Mouse (Mus musculus): ENCODE measurements around the gene Ptprd. TPM values are rescaled to one million over a fixed set of nuclear protein-coding genes. Genes with fewer than 3 reads are reported as not detected.

The Ptprd gene
- polyA plus RNA-seq, 1 experiment from 2014 or later, result 13.8 TPM

GRCm38 (mm10) chr4:75953349-75954060 is 2258.3 kb downstream of the Ptprd start:
- H3K9me3 ChIP-seq (ENCODE audit: control insufficient read depth), result no peaks in the 10 kb centered on the region
- WGBS, result 68% methylated on average over 6 of the region's 6 CpGs
- H3K4me3 ChIP-seq (ENCODE audit: low read depth, low read length), result no peak overlapping the region

GRCm38 (mm10) chr4:75950582-75950981 is 2261.2 kb downstream of the Ptprd start:
- ATAC-seq, result no peak
- no peak for TF ChIP-seq CTCF (IDR thresholded peaks at IDR 0.05; ENCODE audit: low read depth)
- no peak overlapping the region for H3K4me3 ChIP-seq (ENCODE audit: low read depth, low read length)
- H3K9ac ChIP-seq (ENCODE audit: low read depth, low read length), result no peak overlapping the region
- WGBS, result 94% methylated on average over 4 of the region's 4 CpGs
- no peak overlapping the region for H3K27ac ChIP-seq (ENCODE audit: low read depth, low read length)
- no peak overlapping the region for H3K4me2 ChIP-seq (replicated peaks; ENCODE audit: low read depth)
- no peaks in the 10 kb centered on the region for H3K27me3 ChIP-seq (replicated peaks; ENCODE audit: control insufficient read depth, insufficient read depth, low read length)
- no peaks in the 10 kb centered on the region for H3K9me3 ChIP-seq (ENCODE audit: control insufficient read depth)
- peaks cover 3% of the 10 kb centered on the region; the same call in 1 of the 2 replicates for H3K36me3 ChIP-seq (ENCODE audit: control insufficient read depth, insufficient read depth)
- H3K4me1 ChIP-seq (replicated peaks; ENCODE audit: control insufficient read depth, insufficient read depth, low read length), result no peaks in the 10 kb centered on the region

More at GRCm38 (mm10) chr4:75953349-75954060, 2258.3 kb downstream of the Ptprd start:
- no peak overlapping the region for H3K27ac ChIP-seq (ENCODE audit: low read depth, low read length)
- H3K4me2 ChIP-seq (replicated peaks; ENCODE audit: low read depth), result no peak overlapping the region
- peaks cover 3% of the 10 kb centered on the region; the same call in 1 of the 2 replicates for H3K36me3 ChIP-seq (ENCODE audit: control insufficient read depth, insufficient read depth)
- H3K4me1 ChIP-seq (replicated peaks; ENCODE audit: control insufficient read depth, insufficient read depth, low read length), result no peaks in the 10 kb centered on the region
- no peak overlapping the region for H3K9ac ChIP-seq (ENCODE audit: low read depth, low read length)
- ATAC-seq, result no peak
- TF ChIP-seq CTCF (IDR thresholded peaks at IDR 0.05; ENCODE audit: low read depth), result no peak
- no peaks in the 10 kb centered on the region for H3K27me3 ChIP-seq (replicated peaks; ENCODE audit: control insufficient read depth, insufficient read depth, low read length)

- H3K9me3 ChIP-seq (ENCODE audit: control insufficient read depth), result no peaks in the 10 kb centered on the region
- H3K4me3 ChIP-seq (ENCODE audit: low read depth, low read length), result no peak overlapping the region
- no peak for ATAC-seq
- TF ChIP-seq CTCF (IDR thresholded peaks at IDR 0.05; ENCODE audit: low read depth), result no peak
- no peak overlapping the region for H3K27ac ChIP-seq (ENCODE audit: low read depth, low read length)
- H3K4me1 ChIP-seq (replicated peaks; ENCODE audit: control insufficient read depth, insufficient read depth, low read length), result no peaks in the 10 kb centered on the region
- no peaks in the 10 kb centered on the region for H3K27me3 ChIP-seq (replicated peaks; ENCODE audit: control insufficient read depth, insufficient read depth, low read length)
- H3K9ac ChIP-seq (ENCODE audit: low read depth, low read length), result no peak overlapping the region
- 60% methylated on average over 4 of the region's 4 CpGs for WGBS
- H3K4me2 ChIP-seq (replicated peaks; ENCODE audit: low read depth), result no peak overlapping the region
- no peaks in the 10 kb centered on the region for H3K36me3 ChIP-seq (ENCODE audit: control insufficient read depth, insufficient read depth)
Observed at GRCm38 (mm10) chr4:75894871-75895270, 2316.9 kb downstream of the Ptprd start.

Small RNA genes within 50 kb of the gene (microRNA-seq; reads per million reads assigned to microRNA genes)
- gene Gm23159, result not detected
